8 mouse cellular contexts compared by ENCODE assay signal in the genomic region with DNA sequence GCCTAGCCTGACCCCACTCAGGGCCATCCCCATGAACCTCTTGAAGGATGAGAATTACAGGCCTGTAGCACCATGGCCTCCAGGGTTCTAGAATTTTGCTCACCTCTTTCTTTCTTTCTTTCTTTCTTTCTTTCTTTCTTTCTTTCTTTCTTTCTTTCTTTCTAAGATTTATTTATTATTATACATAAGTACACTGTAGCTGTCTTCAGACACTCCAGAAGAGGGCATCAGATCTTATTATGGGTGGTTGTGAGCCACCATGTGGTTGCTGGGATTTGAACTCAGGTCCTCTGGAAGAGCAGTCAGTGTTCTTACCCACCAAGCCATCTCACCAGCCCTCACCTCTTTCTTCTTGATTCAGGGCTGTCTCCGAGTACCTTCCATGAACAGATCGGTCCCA. TPM values are rescaled to one million over a fixed set of nuclear protein-coding genes. Genes with fewer than 3 reads are reported as not detected.
A peak's percentile ranks its signal among the peaks of the same experiment; 100 is the strongest.
DNase-seq lines count a peak whose midpoint lies in the region; ATAC-seq and TF ChIP-seq lines count a peak whose summit lies in the region.
"Not testable (repeated sequence)": the region's sequence is repeated elsewhere in the genome, so short reads cannot be mapped to it uniquely, and the experiment has no call there.

Gene Arhgef2 (plus strand): TSS at position 301 of the 400 bp plus-strand sequence.

- not testable (repeated sequence) for DNase-seq in forebrain, postnatal 0 days; left cerebral cortex, postnatal 25 days (ENCODE audit: low spot score in 2 of 2)

- intact Hi-C loops in left cerebral cortex, postnatal 25 days (cut with DNase I), result loop anchor here (2.0 kb wide), 2 partner anchors 27 to 35 kb away; no protein-coding TSS in a partner anchor

- H3K9me3 ChIP-seq in forebrain, postnatal 0 days (ENCODE audit: low read length); heart, embryonic 15.5 days (replicated peaks); intestine, embryonic 16.5 days (ENCODE audit: control insufficient read depth, low read length): not testable (repeated sequence)

- H3K4me3 ChIP-seq in brown adipose tissue, adult 24 weeks (ENCODE audit: insufficient read depth, low read depth, low read length); forebrain, postnatal 0 days (ENCODE audit: low read depth, low read length); heart, embryonic 15.5 days; intestine, embryonic 16.5 days (ENCODE audit: low read length); macrophage (ENCODE audit: inconsistent target): not testable (repeated sequence)

- 0 out of 2 replicates have a peak within 1 kb of the TSS, but pooled peaks have one; percentile 41 for H3K9ac ChIP-seq in forebrain, postnatal 0 days
- H3K9ac ChIP-seq in heart, embryonic 15.5 days; intestine, embryonic 16.5 days (ENCODE audit: low read depth, low read length): not testable (repeated sequence)

- H3K4me1 ChIP-seq in brown adipose tissue, adult 24 weeks (ENCODE audit: control insufficient read depth, insufficient read depth, insufficient read length, low read length), result peaks cover 10% of the 10 kb centered on the region; the same call in 1 of the 2 replicates
- not testable (repeated sequence) for H3K4me1 ChIP-seq in forebrain, postnatal 0 days (ENCODE audit: insufficient read depth); intestine, embryonic 16.5 days (ENCODE audit: control insufficient read depth, insufficient read depth, low read length)
- H3K4me1 ChIP-seq in heart, embryonic 15.5 days (replicated peaks), result peaks cover 21% of the 10 kb centered on the region

- TF ChIP-seq CTCF in forebrain, postnatal 0 days (IDR thresholded peaks at IDR 0.05; ENCODE audit: low read depth), result not testable (repeated sequence)

- H3K79me2 ChIP-seq in macrophage (ENCODE audit: inconsistent target), result peaks cover 18% of the 10 kb centered on the region; the same call in 1 of the 2 replicates

- H3K36me3 ChIP-seq in forebrain, postnatal 0 days (ENCODE audit: insufficient read depth); heart, embryonic 15.5 days; intestine, embryonic 16.5 days (ENCODE audit: control insufficient read depth, insufficient read depth, low read length); macrophage (ENCODE audit: inconsistent target): not testable (repeated sequence)

- not testable (repeated sequence) for H3K27me3 ChIP-seq in forebrain, postnatal 0 days (ENCODE audit: insufficient read depth, low read length); heart, embryonic 15.5 days; intestine, embryonic 16.5 days (replicated peaks; ENCODE audit: control insufficient read depth, insufficient read depth, low read length)

- not testable (repeated sequence) for ATAC-seq in CD4-positive, CD25-positive, alpha-beta regulatory T cell, adult 4 months; forebrain, postnatal 0 days; heart, embryonic 15.5 days (replicated peaks; ENCODE audit: insufficient number of reproducible peaks, insufficient read depth, low FRiP score, low read depth); intestine, embryonic 16.5 days; neutrophil, adult 5-6 weeks (ENCODE audit: extremely low read depth, insufficient number of reproducible peaks, low FRiP score, poor library complexity, severe bottlenecking)

- H3K4me2 ChIP-seq in forebrain, postnatal 0 days (ENCODE audit: low read depth), result peak within 1 kb of the TSS; percentile 53; the same call in 1 of the 2 replicates
- peak within 1 kb of the TSS; percentile 70; the same call in 1 of the 2 replicates for H3K4me2 ChIP-seq in heart, embryonic 15.5 days
- H3K4me2 ChIP-seq in intestine, embryonic 16.5 days (ENCODE audit: low read depth, low read length), result not testable (repeated sequence)

- not testable (repeated sequence) for H3K27ac ChIP-seq in brown adipose tissue, adult 24 weeks (replicated peaks; ENCODE audit: low read depth, low read length); forebrain, postnatal 0 days (ENCODE audit: low read depth, low read length); heart, embryonic 15.5 days; intestine, embryonic 16.5 days (ENCODE audit: low read length)
- peak within 1 kb of the TSS; percentile 74 for H3K27ac ChIP-seq in macrophage

- 93% methylated on average over 2 of the region's 2 CpGs for WGBS in forebrain, postnatal 0 days
- 87% methylated on average over 2 of the region's 2 CpGs for WGBS in heart, embryonic 15.5 days
- 85% methylated on average over 2 of the region's 2 CpGs for WGBS in intestine, embryonic 16.5 days
- WGBS in macrophage (ENCODE audit: missing documents), result 96% methylated on average over 2 of the region's 2 CpGs

RNA-seq across cellular contexts. Expression of gene Arhgef2, which starts in this region (rescaled TPM):
- 10 to 100 TPM; 36.5 to 48.6 TPM for polyA plus RNA-seq in CD4-positive, CD25-positive, alpha-beta regulatory T cell, adult 4 months (2017; shearing (Covaris generic))
- polyA plus RNA-seq in brown adipose tissue, adult 24 weeks (2012; ENCODE audit: insufficient read depth, insufficient read length, missing spikeins), result 13.7 and 23.6 TPM in 2 replicates
- total RNA-seq in forebrain, postnatal 0 days (2014; rRNA removed), result 78.8 and 82.2 TPM in 2 replicates
- polyA plus RNA-seq in forebrain, postnatal 0 days (2015; fragmentation: Nextera tagmentation; extraction: Ambion mirVana), result 37.1 and 66.7 TPM in 2 replicates
- polyA plus RNA-seq in heart, embryonic 15.5 days (2015; fragmentation: Nextera tagmentation; extraction: Ambion mirVana), result 72.8 and 82.5 TPM in 2 replicates
- polyA plus RNA-seq in intestine, embryonic 16.5 days (2015; fragmentation: Nextera tagmentation; extraction: Ambion mirVana), result 41.5 and 43.7 TPM in 2 replicates
- total RNA-seq in left cerebral cortex, postnatal 25 days (2021), result 100 to 1,000 TPM; 245 to 246 TPM
- 100 to 1,000 TPM; 401 to 771 (median 585) TPM for total RNA-seq in macrophage (2018; cell fraction: chromatin; rRNA removed)
- 100 to 1,000 TPM; 114 to 210 (median 154) TPM for total RNA-seq in macrophage (2018; cell fraction: cytosol; rRNA removed)
- 100 to 1,000 TPM; 216 to 483 (median 324) TPM for total RNA-seq in macrophage (2018; cell fraction: nucleus; rRNA removed)
- polyA plus RNA-seq in macrophage (2018), result 83.0 to 111 TPM (median 86.2 TPM) in 3 replicates
- 144 and 164 TPM in 2 replicates for total RNA-seq in neutrophil, adult 5-6 weeks (2017)
